Mouse (Mus musculus): ENCODE data around the gene Dok1. TPM values are rescaled to one million over a fixed set of nuclear protein-coding genes. Genes with fewer than 3 reads are reported as not detected.

Dok1 gene
- polyA plus RNA-seq, 1 experiment from 2014 or later = 11.3 TPM

DNA sequence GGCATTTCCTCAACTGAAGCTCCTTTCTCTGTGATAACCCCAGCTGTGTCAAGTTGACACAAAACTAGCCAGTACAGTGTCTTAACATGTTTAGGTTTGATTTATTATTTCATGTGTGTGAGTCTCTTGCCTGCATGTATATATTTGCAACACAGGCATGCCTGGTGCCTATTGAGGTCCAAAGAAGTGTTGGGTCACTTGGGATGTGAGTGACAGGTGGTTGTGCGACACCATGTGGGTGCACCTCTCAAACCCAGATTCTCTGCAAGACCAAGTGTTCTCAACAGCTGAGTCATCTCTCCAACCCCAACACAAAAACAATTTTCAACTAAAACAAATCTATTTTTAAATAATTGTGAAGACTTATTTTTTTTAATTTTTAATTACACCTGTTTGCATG, 30.2 kb downstream of the Dok1 start:
- Histone ChIP-seq H3K4me3 (no peak overlapping the region), H3K27me3 (replicated peaks) (no peaks in the 10 kb centered on the region), H3K36me3 (no peaks in the 10 kb centered on the region), H3K9me3 (replicated peaks) (no peaks in the 10 kb centered on the region), H3K9ac (no peak overlapping the region), H3K4me2 (no peak overlapping the region), H3K27ac (ENCODE audit: poor library complexity, severe bottlenecking) (no peak overlapping the region), H3K4me1 (replicated peaks) (peaks cover 14% of the 10 kb centered on the region)
- 91% methylated on average over 1 of the region's 1 CpGs for WGBS
- ATAC-seq (ENCODE audit: insufficient number of reproducible peaks, low FRiP score) = no peak

DNA sequence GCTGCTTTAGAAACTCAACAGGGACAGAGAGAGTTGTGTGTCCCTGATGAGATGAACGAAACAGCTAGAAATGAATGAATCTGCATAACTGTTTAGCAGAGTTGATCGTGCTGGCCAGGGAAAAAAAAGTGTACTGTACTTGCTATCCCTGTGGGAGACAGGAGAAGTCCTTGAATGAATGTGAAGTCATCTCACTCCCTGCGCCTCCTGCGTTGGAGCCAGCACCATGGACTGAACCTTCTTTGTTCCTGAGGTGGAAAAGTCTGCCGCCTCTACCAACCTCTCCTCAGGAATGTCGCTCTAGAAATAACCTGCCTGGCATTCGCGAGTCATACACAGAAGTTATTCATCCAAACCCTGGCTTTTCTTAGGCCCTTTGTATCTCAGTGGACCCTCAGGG, 33.3 kb downstream of the Dok1 start:
- 58% methylated on average over 8 of the region's 8 CpGs for WGBS
- Histone ChIP-seq H3K4me3 (no peak overlapping the region), H3K36me3 (no peaks in the 10 kb centered on the region), H3K27ac (ENCODE audit: poor library complexity, severe bottlenecking) (no peak overlapping the region), H3K9ac (no peak overlapping the region), H3K27me3 (replicated peaks) (peaks cover 4% of the 10 kb centered on the region; the same call in 1 of the 2 replicates), H3K4me2 (no peak overlapping the region), H3K9me3 (replicated peaks) (no peaks in the 10 kb centered on the region), H3K4me1 (replicated peaks) (peaks cover 21% of the 10 kb centered on the region)
- ATAC-seq (ENCODE audit: insufficient number of reproducible peaks, low FRiP score) = no peak

DNA sequence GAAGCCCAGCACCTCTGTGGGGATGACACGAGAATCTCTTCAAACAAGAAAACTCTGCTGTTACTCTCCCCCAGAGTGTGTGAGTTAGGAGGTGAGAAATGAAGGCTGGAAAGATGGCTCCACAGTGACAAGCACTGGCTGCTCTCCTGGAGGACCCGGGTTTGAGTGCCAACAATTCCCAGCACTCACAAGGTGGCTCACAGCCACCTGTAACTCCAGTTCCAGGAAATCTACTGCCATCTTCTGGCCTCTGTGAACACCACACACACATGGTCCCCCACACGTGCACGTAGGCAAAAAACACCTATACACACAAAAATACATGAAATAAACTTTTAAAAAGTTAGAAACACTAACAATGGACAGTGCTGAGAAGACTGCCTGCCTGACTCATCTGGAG, 34.9 kb downstream of the Dok1 start:
- Histone ChIP-seq H3K4me2 (no peak overlapping the region), H3K27ac (ENCODE audit: poor library complexity, severe bottlenecking) (no peak overlapping the region), H3K4me3 (no peak overlapping the region), H3K36me3 (no peaks in the 10 kb centered on the region), H3K4me1 (replicated peaks) (peaks cover 12% of the 10 kb centered on the region), H3K9me3 (replicated peaks) (no peaks in the 10 kb centered on the region), H3K9ac (no peak overlapping the region), H3K27me3 (replicated peaks) (peaks cover 5% of the 10 kb centered on the region; the same call in 1 of the 2 replicates)
- no peak for ATAC-seq (ENCODE audit: insufficient number of reproducible peaks, low FRiP score)
- 69% methylated on average over 4 of the region's 4 CpGs for WGBS

DNA sequence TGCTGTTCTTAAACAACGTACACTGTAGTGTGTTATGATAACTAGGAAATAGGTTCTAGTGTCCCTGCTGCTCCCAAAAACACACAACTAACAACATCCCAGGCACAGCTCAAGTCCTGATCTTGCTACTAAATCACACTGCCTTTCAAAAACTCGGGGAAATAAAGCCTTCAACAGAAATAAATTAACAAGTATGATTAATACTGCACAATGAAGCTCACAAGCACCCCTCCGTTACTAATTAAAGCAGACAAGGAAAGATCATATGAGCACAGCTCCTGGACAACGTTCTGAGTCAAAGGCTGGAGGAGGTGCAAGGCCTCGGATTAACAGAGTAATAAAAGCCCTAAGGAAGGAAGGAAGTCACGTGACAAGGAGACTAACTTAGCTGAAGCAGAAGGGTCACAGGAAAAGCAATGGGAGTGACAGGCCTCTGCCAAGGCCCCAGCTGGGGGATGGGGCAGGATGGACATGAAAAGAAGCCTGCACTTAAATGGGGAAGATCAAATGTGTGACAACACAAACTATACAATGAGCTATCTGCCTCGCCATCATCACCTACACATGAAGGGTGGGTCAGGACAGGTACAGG, 35.7 kb downstream of the Dok1 start:
- Histone ChIP-seq H3K27ac (ENCODE audit: poor library complexity, severe bottlenecking) (peak overlapping the region; percentile 63), H3K36me3 (no peaks in the 10 kb centered on the region), H3K4me1 (replicated peaks) (peaks cover 12% of the 10 kb centered on the region), H3K27me3 (replicated peaks) (peaks cover 5% of the 10 kb centered on the region; the same call in 1 of the 2 replicates), H3K4me3 (no peak overlapping the region), H3K9ac (no peak overlapping the region), H3K4me2 (0 out of 2 replicates have a peak overlapping the region, but pooled peaks have one; percentile 61), H3K9me3 (replicated peaks) (no peaks in the 10 kb centered on the region)
- WGBS = 50% methylated on average over 7 of the region's 7 CpGs
- ATAC-seq (ENCODE audit: insufficient number of reproducible peaks, low FRiP score) = peak; percentile 58; the same call in 1 of the 2 replicates

DNA sequence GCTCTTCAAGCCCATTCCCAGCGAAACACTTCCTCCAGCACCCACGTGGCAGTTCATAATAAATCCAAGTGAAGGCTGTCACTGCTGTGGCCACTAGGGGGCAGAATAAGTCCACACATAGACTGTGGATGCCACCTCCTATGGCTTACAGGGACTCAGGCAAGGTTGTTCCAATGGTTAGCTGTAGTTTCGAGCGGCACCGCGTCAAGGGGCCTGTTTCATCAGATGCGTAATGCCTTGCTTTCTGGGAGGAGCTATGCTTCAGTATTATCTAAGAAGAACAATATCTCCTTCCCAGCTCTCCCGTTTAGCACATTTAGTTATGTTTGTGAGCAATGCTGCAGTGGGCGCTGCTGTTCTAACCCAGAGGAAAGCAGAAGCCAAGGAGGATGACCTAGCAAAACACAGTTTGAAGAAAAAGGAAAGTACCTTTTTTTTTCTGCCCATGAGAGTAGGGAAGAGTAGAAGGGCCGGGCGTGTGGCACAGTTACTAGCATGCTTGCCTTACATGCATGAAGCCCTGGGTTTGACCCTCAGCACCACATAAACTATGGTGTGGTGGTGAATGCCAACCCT, 36.4 kb downstream of the Dok1 start:
- peak overlapping the region; percentile 63 for H3K27ac ChIP-seq (ENCODE audit: poor library complexity, severe bottlenecking)
- no peaks in the 10 kb centered on the region for H3K36me3 ChIP-seq
- WGBS = 8% methylated on average over 11 of the region's 11 CpGs
- H3K4me2 ChIP-seq = peak overlapping the region; percentile 61
- peaks cover 12% of the 10 kb centered on the region for H3K4me1 ChIP-seq (replicated peaks)
- ATAC-seq (ENCODE audit: insufficient number of reproducible peaks, low FRiP score) = peak; percentile 89
- H3K9me3 ChIP-seq (replicated peaks) = no peaks in the 10 kb centered on the region
- no peak overlapping the region; the same call in 1 of the 2 replicates for H3K4me3 ChIP-seq
- no peak overlapping the region for H3K9ac ChIP-seq
- H3K27me3 ChIP-seq (replicated peaks) = peaks cover 5% of the 10 kb centered on the region; the same call in 1 of the 2 replicates

DNA sequence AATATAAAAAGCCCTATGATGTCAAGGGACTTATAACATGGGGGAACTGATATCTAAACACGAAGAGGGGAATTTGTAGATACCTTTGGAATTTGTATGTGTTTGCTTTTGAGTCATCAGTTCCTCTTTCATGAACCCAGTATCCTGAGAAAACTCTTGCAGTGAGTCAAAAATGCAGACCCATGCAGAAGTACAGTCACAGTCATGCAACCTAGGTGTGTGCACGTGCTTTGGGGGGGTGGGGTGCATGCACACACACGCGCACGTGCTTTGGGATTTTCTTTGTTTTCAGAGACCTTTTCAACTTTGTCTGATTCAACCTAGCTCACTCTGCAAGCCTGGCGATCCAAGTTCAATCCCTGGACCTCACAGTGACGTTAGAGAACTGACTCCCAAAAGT, 38.9 kb downstream of the Dok1 start:
- H3K9ac ChIP-seq = no peak overlapping the region
- H3K9me3 ChIP-seq (replicated peaks) = no peaks in the 10 kb centered on the region
- no peak overlapping the region for H3K4me3 ChIP-seq
- H3K4me1 ChIP-seq (replicated peaks) = peaks cover 12% of the 10 kb centered on the region
- H3K27ac ChIP-seq (ENCODE audit: poor library complexity, severe bottlenecking) = no peak overlapping the region
- no peaks in the 10 kb centered on the region for H3K36me3 ChIP-seq
- no peak for ATAC-seq (ENCODE audit: insufficient number of reproducible peaks, low FRiP score)
- peaks cover 5% of the 10 kb centered on the region; the same call in 1 of the 2 replicates for H3K27me3 ChIP-seq (replicated peaks)
- H3K4me2 ChIP-seq = no peak overlapping the region
- WGBS = 61% methylated on average over 7 of the region's 7 CpGs

DNA sequence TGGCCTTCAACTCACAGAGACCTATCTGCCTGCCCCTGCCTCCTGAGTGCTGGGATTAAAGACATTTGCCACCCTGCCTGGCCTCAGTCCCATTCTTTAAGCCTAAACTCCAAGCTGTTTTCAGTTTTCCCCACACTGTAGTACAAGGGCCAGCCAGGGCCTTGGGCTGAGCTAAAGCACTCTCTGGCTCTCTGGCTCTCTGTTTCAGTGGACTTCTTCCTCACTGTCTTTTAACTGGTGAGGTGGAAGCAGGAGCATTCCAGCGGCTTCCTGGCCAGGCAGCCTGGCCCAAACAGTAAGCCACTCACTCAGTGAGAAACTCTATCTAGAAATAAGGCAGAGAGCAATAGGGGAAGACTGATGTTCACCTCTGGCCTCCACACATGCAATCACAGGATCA, 39.6 kb downstream of the Dok1 start:
- H3K36me3 ChIP-seq = no peaks in the 10 kb centered on the region
- H3K4me1 ChIP-seq (replicated peaks) = peaks cover 12% of the 10 kb centered on the region
- no peak overlapping the region for H3K27ac ChIP-seq (ENCODE audit: poor library complexity, severe bottlenecking)
- H3K9ac ChIP-seq = no peak overlapping the region
- no peak overlapping the region for H3K4me2 ChIP-seq
- H3K9me3 ChIP-seq (replicated peaks) = no peaks in the 10 kb centered on the region
- 42% methylated on average over 1 of the region's 1 CpGs for WGBS
- H3K4me3 ChIP-seq = no peak overlapping the region
- H3K27me3 ChIP-seq (replicated peaks) = peaks cover 5% of the 10 kb centered on the region; the same call in 1 of the 2 replicates
- no peak for ATAC-seq (ENCODE audit: insufficient number of reproducible peaks, low FRiP score)

DNA sequence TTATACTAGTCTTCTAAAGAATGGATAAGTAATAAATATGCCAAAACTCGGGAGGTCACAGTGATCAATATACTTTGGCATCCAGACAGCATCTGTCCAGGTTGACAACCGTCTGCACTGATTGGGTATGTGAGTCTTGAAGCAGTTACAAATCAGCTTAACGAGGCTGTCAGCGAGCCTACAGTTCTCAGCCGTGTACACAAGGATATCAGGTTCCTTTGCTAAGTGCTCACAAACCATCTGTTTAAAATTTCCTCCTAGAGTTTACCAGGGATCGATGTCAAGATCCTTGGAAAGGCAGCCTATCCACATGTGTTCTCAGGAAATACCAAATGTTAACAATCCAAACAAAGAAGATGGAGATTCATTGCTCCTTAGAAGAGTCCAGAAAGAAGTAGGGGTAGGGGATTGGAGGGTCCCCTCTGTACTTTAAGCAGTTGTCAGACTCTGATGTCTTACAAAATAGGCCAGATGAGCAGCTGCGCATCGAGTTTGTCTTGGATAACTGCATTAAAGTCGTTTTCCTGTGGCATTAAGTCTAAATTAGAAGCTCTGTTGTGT, 45.8 kb downstream of the Dok1 start:
- Histone ChIP-seq H3K27ac (ENCODE audit: poor library complexity, severe bottlenecking) (no peak overlapping the region), H3K4me2 (no peak overlapping the region), H3K4me1 (replicated peaks) (no peaks in the 10 kb centered on the region), H3K27me3 (replicated peaks) (peaks cover 4% of the 10 kb centered on the region; the same call in 1 of the 2 replicates), H3K4me3 (no peak overlapping the region), H3K9ac (no peak overlapping the region), H3K36me3 (no peaks in the 10 kb centered on the region), H3K9me3 (replicated peaks) (no peaks in the 10 kb centered on the region)
- ATAC-seq (ENCODE audit: insufficient number of reproducible peaks, low FRiP score) = no peak
- 34% methylated on average over 9 of the region's 9 CpGs for WGBS

Small RNA genes lying within 50 kb of the gene (microRNA-seq; reads per million reads assigned to microRNA genes)
- not detected for gene Mir7040

Other genes with a start within 250 kb of the Dok1 start
- gene Sema4f, start 93.7 kb downstream of the Dok1 start, polyA plus RNA-seq (2016; fragmentation: Nextera tagmentation; extraction: Ambion mirVana) = 0.26 and 0.37 TPM in 2 replicates
- gene M1ap, start 86.6 kb downstream of the Dok1 start, polyA plus RNA-seq (2016; fragmentation: Nextera tagmentation; extraction: Ambion mirVana) = 0.57 and 1.4 TPM in 2 replicates
- 5.7 and 8.0 TPM in 2 replicates for gene Loxl3, start 702 bp upstream of the Dok1 start, polyA plus RNA-seq (2016; fragmentation: Nextera tagmentation; extraction: Ambion mirVana)
- 120 and 131 TPM in 2 replicates for gene Aup1, start 21.1 kb upstream of the Dok1 start, polyA plus RNA-seq (2016; fragmentation: Nextera tagmentation; extraction: Ambion mirVana)
- gene Htra2, start 21.8 kb upstream of the Dok1 start, polyA plus RNA-seq (2016; fragmentation: Nextera tagmentation; extraction: Ambion mirVana) = 86.7 and 86.9 TPM in 2 replicates
- 0.48 and 0.64 TPM in 2 replicates for gene Dqx1, start 24.4 kb upstream of the Dok1 start, polyA plus RNA-seq (2016; fragmentation: Nextera tagmentation; extraction: Ambion mirVana)
- gene Tlx2, start 36.8 kb upstream of the Dok1 start, polyA plus RNA-seq (2016; fragmentation: Nextera tagmentation; extraction: Ambion mirVana) = 0.18 and 0.24 TPM in 2 replicates
- 12.5 and 14.9 TPM in 2 replicates for gene Pcgf1, start 44.4 kb upstream of the Dok1 start, polyA plus RNA-seq (2016; fragmentation: Nextera tagmentation; extraction: Ambion mirVana)
- gene Lbx2, start 52.9 kb upstream of the Dok1 start, polyA plus RNA-seq (2016; fragmentation: Nextera tagmentation; extraction: Ambion mirVana) = 0.36 TPM in 1 of 2 replicates, not detected in the other
- 1.3 and 1.9 TPM in 2 replicates for gene Ccdc142, start 68.1 kb upstream of the Dok1 start, polyA plus RNA-seq (2016; fragmentation: Nextera tagmentation; extraction: Ambion mirVana)
- 2.2 and 2.4 TPM in 2 replicates for gene Gm42688, start 68.1 kb upstream of the Dok1 start, polyA plus RNA-seq (2016; fragmentation: Nextera tagmentation; extraction: Ambion mirVana)
- 155 and 156 TPM in 2 replicates for gene Mrpl53, start 75.6 kb upstream of the Dok1 start, polyA plus RNA-seq (2016; fragmentation: Nextera tagmentation; extraction: Ambion mirVana)
- 30.7 and 30.8 TPM in 2 replicates for gene Mogs, start 82.0 kb upstream of the Dok1 start, polyA plus RNA-seq (2016; fragmentation: Nextera tagmentation; extraction: Ambion mirVana)
- 87.6 and 91.3 TPM in 2 replicates for gene Wbp1, start 88.1 kb upstream of the Dok1 start, polyA plus RNA-seq (2016; fragmentation: Nextera tagmentation; extraction: Ambion mirVana)
- 11.1 and 12.1 TPM in 2 replicates for gene Ino80b, start 92.0 kb upstream of the Dok1 start, polyA plus RNA-seq (2016; fragmentation: Nextera tagmentation; extraction: Ambion mirVana)
- gene Rtkn, start 102.0 kb upstream of the Dok1 start, polyA plus RNA-seq (2016; fragmentation: Nextera tagmentation; extraction: Ambion mirVana) = 20.3 and 22.0 TPM in 2 replicates
- 4.2 and 6.8 TPM in 2 replicates for gene Wdr54, start 122.9 kb upstream of the Dok1 start, polyA plus RNA-seq (2016; fragmentation: Nextera tagmentation; extraction: Ambion mirVana)
- gene 1700003E16Rik, start 122.9 kb upstream of the Dok1 start, polyA plus RNA-seq (2016; fragmentation: Nextera tagmentation; extraction: Ambion mirVana) = 0.17 and 0.39 TPM in 2 replicates
- 86.9 and 89.0 TPM in 2 replicates for gene Dctn1, start 132.4 kb upstream of the Dok1 start, polyA plus RNA-seq (2016; fragmentation: Nextera tagmentation; extraction: Ambion mirVana)
- 0.27 and 0.52 TPM in 2 replicates for gene Slc4a5, start 186.4 kb upstream of the Dok1 start, polyA plus RNA-seq (2016; fragmentation: Nextera tagmentation; extraction: Ambion mirVana)